Mouse (Mus musculus): Measurements from ENCODE around the gene Prkce. TPM values are rescaled to one million over a fixed set of nuclear protein-coding genes. Genes with fewer than 3 reads are reported as not detected.

Prkce gene
- polyA plus RNA-seq, 1 experiment from 2014 or later: 5.2 TPM

DNA sequence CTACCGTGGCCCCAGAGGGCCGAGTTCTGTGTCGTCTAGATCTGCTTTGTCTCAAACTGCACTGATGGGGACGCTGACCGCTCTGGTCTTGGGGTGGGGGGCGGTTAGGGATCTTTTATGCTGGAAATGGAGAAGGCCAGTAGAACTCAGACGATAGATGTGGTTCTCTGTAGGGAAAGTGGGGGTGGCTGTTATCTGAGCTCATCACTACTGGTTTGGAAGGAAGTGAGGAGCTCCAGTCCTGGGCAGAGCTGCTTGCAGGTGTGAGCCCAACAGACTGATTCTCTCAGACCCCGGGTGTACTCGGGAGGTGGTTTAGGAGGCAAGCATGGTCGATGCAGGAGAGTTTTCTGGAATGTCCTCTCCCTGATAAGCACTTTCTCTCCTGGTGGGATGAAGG is 157.7 kb downstream of the Prkce start:
- Histone ChIP-seq H3K27me3 (replicated peaks; ENCODE audit: control insufficient read depth, insufficient read depth, low read length) (no peaks in the 10 kb centered on the region), H3K4me2 (replicated peaks; ENCODE audit: low read depth) (no peak overlapping the region), H3K9me3 (ENCODE audit: control insufficient read depth) (no peaks in the 10 kb centered on the region), H3K36me3 (ENCODE audit: control insufficient read depth, insufficient read depth) (no peaks in the 10 kb centered on the region), H3K4me3 (ENCODE audit: low read depth, low read length) (no peak overlapping the region), H3K27ac (ENCODE audit: low read depth, low read length) (no peak overlapping the region), H3K4me1 (replicated peaks; ENCODE audit: control insufficient read depth, insufficient read depth, low read length) (peaks cover 4% of the 10 kb centered on the region; the same call in 1 of the 2 replicates), H3K9ac (ENCODE audit: low read depth, low read length) (no peak overlapping the region)
- ATAC-seq: no peak
- 73% methylated on average over 10 of the region's 10 CpGs for WGBS
- TF ChIP-seq CTCF (IDR thresholded peaks at IDR 0.05; ENCODE audit: low read depth): no peak

DNA sequence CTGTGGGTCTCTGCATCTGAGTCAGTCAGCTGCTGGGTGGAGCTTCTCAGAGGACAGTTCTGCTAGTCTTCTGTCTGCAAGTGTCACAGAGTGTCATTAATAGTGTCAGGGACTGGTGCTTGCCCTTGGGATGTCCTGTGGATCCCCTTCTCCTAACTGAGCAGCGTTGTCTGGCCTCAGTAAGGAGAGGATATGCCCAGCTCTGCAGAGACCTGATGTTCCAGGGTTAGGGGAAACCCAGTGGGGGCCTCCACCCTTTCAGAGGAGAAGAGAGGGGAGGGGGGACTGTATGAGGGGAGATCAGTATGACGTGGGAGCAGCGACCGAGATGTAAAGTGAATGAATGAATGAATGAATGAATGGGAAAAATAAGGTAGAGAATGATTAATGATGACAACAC is 160.4 kb downstream of the Prkce start:
- no peak for TF ChIP-seq CTCF (IDR thresholded peaks at IDR 0.05; ENCODE audit: low read depth)
- Histone ChIP-seq H3K27ac (ENCODE audit: low read depth, low read length) (no peak overlapping the region), H3K4me3 (ENCODE audit: low read depth, low read length) (no peak overlapping the region), H3K4me1 (replicated peaks; ENCODE audit: control insufficient read depth, insufficient read depth, low read length) (peaks cover 4% of the 10 kb centered on the region; the same call in 1 of the 2 replicates), H3K4me2 (replicated peaks; ENCODE audit: low read depth) (no peak overlapping the region), H3K9me3 (ENCODE audit: control insufficient read depth) (no peaks in the 10 kb centered on the region), H3K27me3 (replicated peaks; ENCODE audit: control insufficient read depth, insufficient read depth, low read length) (no peaks in the 10 kb centered on the region), H3K9ac (ENCODE audit: low read depth, low read length) (no peak overlapping the region), H3K36me3 (ENCODE audit: control insufficient read depth, insufficient read depth) (no peaks in the 10 kb centered on the region)
- 87% methylated on average over 4 of the region's 4 CpGs for WGBS
- no peak for ATAC-seq

DNA sequence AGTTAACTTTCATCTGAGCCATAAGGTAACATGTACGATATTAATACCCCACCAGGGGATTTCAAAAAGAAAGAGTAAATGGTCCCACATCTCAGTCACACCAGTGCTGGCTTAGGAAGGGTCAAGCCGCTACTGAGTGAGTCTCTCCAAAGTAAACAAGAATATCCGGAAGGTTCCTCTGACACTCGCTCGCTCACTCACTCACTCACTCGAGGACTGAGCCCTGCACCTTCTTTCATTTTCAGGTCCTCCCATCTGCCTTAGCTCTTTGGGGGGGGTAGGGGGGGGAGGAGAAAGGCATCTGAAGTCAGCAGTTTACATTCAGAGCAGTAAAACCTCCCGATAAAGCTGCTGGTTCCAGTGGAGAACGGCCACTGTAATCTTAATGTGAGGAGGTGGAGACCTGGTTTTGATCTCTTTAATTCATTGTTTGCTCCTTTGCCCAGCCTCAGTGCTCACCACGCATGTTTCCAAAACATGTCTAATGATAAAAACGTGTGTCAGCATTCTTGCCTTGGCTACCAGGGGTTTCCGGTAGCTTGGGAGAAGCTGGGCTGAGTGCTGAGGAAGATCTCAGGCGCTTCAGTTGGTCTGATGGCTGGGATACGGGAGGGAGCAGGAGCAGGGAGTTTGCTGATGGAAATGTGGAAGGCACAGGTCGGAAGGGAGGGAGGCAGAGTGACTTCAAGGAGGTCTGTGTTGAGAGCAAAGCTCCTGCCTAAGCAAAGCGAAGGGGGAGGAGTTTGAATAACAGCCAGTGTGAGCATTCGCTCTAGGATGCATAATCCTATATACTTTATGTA is 161.9 kb downstream of the Prkce start:
- Histone ChIP-seq H3K27me3 (replicated peaks; ENCODE audit: control insufficient read depth, insufficient read depth, low read length) (no peaks in the 10 kb centered on the region), H3K27ac (ENCODE audit: low read depth, low read length) (no peak overlapping the region), H3K4me1 (replicated peaks; ENCODE audit: control insufficient read depth, insufficient read depth, low read length) (peaks cover 7% of the 10 kb centered on the region; the same call in 1 of the 2 replicates), H3K36me3 (ENCODE audit: control insufficient read depth, insufficient read depth) (no peaks in the 10 kb centered on the region), H3K9ac (ENCODE audit: low read depth, low read length) (no peak overlapping the region), H3K4me2 (replicated peaks; ENCODE audit: low read depth) (peak overlapping the region; percentile 49), H3K4me3 (ENCODE audit: low read depth, low read length) (no peak overlapping the region), H3K9me3 (ENCODE audit: control insufficient read depth) (no peaks in the 10 kb centered on the region)
- 15% methylated on average over 16 of the region's 16 CpGs for WGBS
- no peak for TF ChIP-seq CTCF (IDR thresholded peaks at IDR 0.05; ENCODE audit: low read depth)
- ATAC-seq: no peak

DNA sequence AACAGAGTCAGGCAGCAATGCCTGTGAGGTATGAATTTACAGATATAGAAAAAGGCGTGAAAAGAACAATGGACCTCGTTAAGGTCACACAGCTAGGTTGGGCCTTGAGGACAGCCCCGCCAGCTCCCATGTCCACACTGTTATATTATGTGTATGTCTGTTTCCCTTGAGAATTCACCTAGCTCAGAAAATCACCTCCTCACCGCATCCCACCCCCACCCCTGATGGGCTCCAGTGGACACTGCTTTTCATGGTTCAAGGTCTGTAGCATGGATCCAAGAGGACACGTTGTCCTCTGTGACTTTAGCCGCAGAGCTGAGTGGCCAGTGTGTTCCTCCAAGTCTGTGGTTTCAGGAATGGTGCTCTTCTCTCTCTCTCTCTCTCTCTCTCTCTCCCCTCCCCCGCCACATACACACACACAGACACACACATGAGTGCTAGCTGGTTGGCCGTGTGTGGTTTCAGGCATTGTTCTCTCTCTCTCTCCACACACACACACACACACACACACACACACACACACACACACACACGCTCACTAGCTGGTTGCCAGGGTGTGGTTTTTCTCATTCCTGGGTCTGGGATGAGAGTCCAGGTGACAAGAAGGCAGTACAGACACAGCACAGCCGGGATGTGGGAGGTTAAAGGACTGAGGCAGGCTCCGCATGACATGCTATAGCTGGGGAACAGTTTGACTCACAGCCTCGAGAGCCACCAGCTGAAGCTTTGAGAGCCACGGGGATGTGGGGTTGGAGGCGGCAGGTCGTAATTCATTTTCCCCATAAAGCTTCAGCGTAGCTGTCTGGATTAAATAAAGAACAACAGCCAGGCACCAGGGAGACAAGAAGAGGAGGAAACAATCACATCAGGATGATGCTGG is 162.7 kb downstream of the Prkce start:
- Histone ChIP-seq H3K4me3 (ENCODE audit: low read depth, low read length) (no peak overlapping the region), H3K4me1 (replicated peaks; ENCODE audit: control insufficient read depth, insufficient read depth, low read length) (peaks cover 7% of the 10 kb centered on the region; the same call in 1 of the 2 replicates), H3K4me2 (replicated peaks; ENCODE audit: low read depth) (peak overlapping the region; percentile 49; the same call in 1 of the 2 replicates), H3K9me3 (ENCODE audit: control insufficient read depth) (no peaks in the 10 kb centered on the region), H3K27me3 (replicated peaks; ENCODE audit: control insufficient read depth, insufficient read depth, low read length) (no peaks in the 10 kb centered on the region), H3K27ac (ENCODE audit: low read depth, low read length) (no peak overlapping the region), H3K36me3 (ENCODE audit: control insufficient read depth, insufficient read depth) (no peaks in the 10 kb centered on the region), H3K9ac (ENCODE audit: low read depth, low read length) (no peak overlapping the region)
- ATAC-seq: no peak
- WGBS: 47% methylated on average over 16 of the region's 16 CpGs
- TF ChIP-seq CTCF (IDR thresholded peaks at IDR 0.05; ENCODE audit: low read depth): no peak

DNA sequence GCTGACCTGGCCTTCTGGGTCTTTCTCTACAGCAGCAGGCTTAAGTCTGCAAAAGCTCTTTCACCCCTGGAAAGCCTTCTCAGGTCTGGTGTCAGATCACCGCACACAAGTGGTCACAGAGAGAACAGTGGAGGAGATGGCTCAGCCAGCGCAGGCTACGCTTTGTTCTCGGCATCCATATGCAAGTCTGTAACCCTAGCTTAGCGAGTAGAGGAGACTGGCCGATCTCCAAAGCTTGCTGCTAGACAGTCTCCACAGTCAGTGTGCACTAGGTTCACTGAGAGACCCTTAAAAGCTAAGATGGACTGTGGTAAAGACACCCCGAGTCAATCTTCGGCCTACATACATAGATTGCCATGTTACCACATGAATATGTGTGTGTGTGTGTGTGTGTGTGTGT is 164.2 kb downstream of the Prkce start:
- ATAC-seq: no peak
- no peak overlapping the region for H3K9ac ChIP-seq (ENCODE audit: low read depth, low read length)
- H3K4me2 ChIP-seq (replicated peaks; ENCODE audit: low read depth): no peak overlapping the region
- no peak overlapping the region for H3K4me3 ChIP-seq (ENCODE audit: low read depth, low read length)
- H3K27ac ChIP-seq (ENCODE audit: low read depth, low read length): no peak overlapping the region
- no peaks in the 10 kb centered on the region for H3K36me3 ChIP-seq (ENCODE audit: control insufficient read depth, insufficient read depth)
- peaks cover 11% of the 10 kb centered on the region; the same call in 1 of the 2 replicates for H3K4me1 ChIP-seq (replicated peaks; ENCODE audit: control insufficient read depth, insufficient read depth, low read length)
- TF ChIP-seq CTCF (IDR thresholded peaks at IDR 0.05; ENCODE audit: low read depth): no peak
- H3K9me3 ChIP-seq (ENCODE audit: control insufficient read depth): no peaks in the 10 kb centered on the region
- H3K27me3 ChIP-seq (replicated peaks; ENCODE audit: control insufficient read depth, insufficient read depth, low read length): no peaks in the 10 kb centered on the region
- WGBS: 76% methylated on average over 8 of the region's 8 CpGs

DNA sequence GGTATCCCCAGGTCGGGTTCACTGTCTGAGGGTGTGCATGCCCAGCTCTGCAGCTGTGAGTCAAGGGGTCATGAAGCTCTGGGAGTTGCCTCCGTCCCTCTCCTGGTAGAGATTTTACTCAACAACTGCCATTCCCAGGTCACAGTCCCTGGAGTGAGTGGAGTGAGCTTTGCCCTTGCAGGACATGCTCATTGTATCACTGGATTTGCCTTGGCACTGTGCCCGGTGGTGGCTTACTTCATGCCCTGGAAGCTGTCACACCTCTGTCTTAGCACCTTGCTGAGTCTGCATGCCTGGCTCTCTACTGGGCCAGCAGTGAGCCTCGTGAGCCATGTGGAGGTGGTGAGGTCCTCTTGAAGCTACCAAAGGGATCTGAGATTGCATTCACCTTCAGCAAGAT is 167.4 kb downstream of the Prkce start:
- TF ChIP-seq CTCF (IDR thresholded peaks at IDR 0.05; ENCODE audit: low read depth): 0 out of 2 replicates have a peak, but pooled peaks have one; percentile 21
- Histone ChIP-seq H3K4me3 (ENCODE audit: low read depth, low read length) (no peak overlapping the region), H3K4me1 (replicated peaks; ENCODE audit: control insufficient read depth, insufficient read depth, low read length) (peaks cover 6% of the 10 kb centered on the region; the same call in 1 of the 2 replicates), H3K27ac (ENCODE audit: low read depth, low read length) (peak overlapping the region; percentile 70; the same call in 1 of the 2 replicates), H3K36me3 (ENCODE audit: control insufficient read depth, insufficient read depth) (no peaks in the 10 kb centered on the region), H3K9me3 (ENCODE audit: control insufficient read depth) (no peaks in the 10 kb centered on the region), H3K4me2 (replicated peaks; ENCODE audit: low read depth) (no peak overlapping the region), H3K27me3 (replicated peaks; ENCODE audit: control insufficient read depth, insufficient read depth, low read length) (no peaks in the 10 kb centered on the region), H3K9ac (ENCODE audit: low read depth, low read length) (no peak overlapping the region)
- WGBS: 44% methylated on average over 4 of the region's 4 CpGs
- ATAC-seq: peak; percentile 99
